16 mouse cellular contexts compared by ENCODE assay signal in the genomic region with DNA sequence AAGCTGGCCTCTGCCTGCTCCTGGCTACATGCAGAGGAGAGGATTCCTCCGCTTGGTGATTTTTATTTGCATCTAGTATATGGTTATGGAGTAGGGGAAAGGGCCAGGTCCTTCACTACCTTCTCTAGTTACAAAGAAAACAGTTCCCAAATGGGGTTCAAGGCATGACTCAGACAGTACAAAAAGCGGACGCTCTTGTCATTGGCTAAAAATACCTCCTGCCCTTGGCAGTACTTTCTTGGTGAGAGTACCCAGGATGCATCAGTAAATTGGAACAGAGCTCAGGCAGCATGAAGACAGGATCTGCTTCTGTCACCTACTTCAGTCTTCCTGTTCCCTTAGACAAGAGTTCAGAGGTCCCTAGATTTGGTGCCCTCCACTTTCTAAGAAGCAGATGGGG. TPM values are rescaled to one million over a fixed set of nuclear protein-coding genes. Genes with fewer than 3 reads are reported as not detected.
A peak's percentile ranks its signal among the peaks of the same experiment; 100 is the strongest.
DNase-seq lines count a peak whose midpoint lies in the region; ATAC-seq lines count a peak whose summit lies in the region.
"Had no signal": no experiment of that assay in that cellular context is flagged by ENCODE, and none has a peak within 500 bp of the region (broad histone marks: within the 10 kb centered on the region; RNA-seq: fewer than 3 reads in every experiment).

No protein-coding gene starts in this region.

- no peak overlapping the region for H3K4me2 ChIP-seq in heart, embryonic 15.5 days
- H3K4me2 ChIP-seq in forebrain, embryonic 14.5 days (ENCODE audit: low read length) = no peak overlapping the region
- H3K4me2 ChIP-seq in midbrain, embryonic 16.5 days (ENCODE audit: low read length) = no peak overlapping the region

- peak; percentile 62 for ATAC-seq in heart, embryonic 15.5 days (replicated peaks; ENCODE audit: insufficient number of reproducible peaks, insufficient read depth, low FRiP score, low read depth)
- ATAC-seq in forebrain, embryonic 14.5 days = no peak
- ATAC-seq in midbrain, embryonic 16.5 days = no peak

- H3K36me3 ChIP-seq in heart, embryonic 15.5 days = no peaks in the 10 kb centered on the region
- no peaks in the 10 kb centered on the region for H3K36me3 ChIP-seq in forebrain, embryonic 14.5 days (ENCODE audit: control insufficient read depth, insufficient read depth, low read length)
- no peaks in the 10 kb centered on the region for H3K36me3 ChIP-seq in midbrain, embryonic 16.5 days (ENCODE audit: control insufficient read depth, insufficient read depth, low read length)
- H3K36me3 ChIP-seq: embryonic facial prominence, embryonic 10.5 days; limb, embryonic 10.5 days had no signal

- intact Hi-C loops in gastrocnemius, postnatal 36 days (cut with DNase I) = loop anchor here (10.0 kb wide), 1 partner anchor 225 kb away; a partner anchor contains a TSS

- WGBS in heart, embryonic 15.5 days = 24% methylated on average over 3 of the region's 3 CpGs
- WGBS in forebrain, embryonic 14.5 days = 74% methylated on average over 3 of the region's 3 CpGs
- 84% methylated on average over 3 of the region's 3 CpGs for WGBS in midbrain, embryonic 16.5 days

- H3K27me3 ChIP-seq in heart, embryonic 15.5 days = peaks cover 3% of the 10 kb centered on the region; the same call in 1 of the 2 replicates
- 0 out of 2 replicates have a peak, but pooled peaks cover 3% of the 10 kb centered on the region for H3K27me3 ChIP-seq in forebrain, embryonic 14.5 days (replicated peaks; ENCODE audit: control insufficient read depth, insufficient read depth, low read length)
- H3K27me3 ChIP-seq in midbrain, embryonic 16.5 days (ENCODE audit: control insufficient read depth, insufficient read depth, low read depth, low read length) = no peaks in the 10 kb centered on the region

- peak overlapping the region; percentile 81 for H3K27ac ChIP-seq in heart, embryonic 15.5 days
- no peak overlapping the region for H3K27ac ChIP-seq in forebrain, embryonic 14.5 days (ENCODE audit: low read depth, low read length)
- H3K27ac ChIP-seq in midbrain, embryonic 16.5 days (ENCODE audit: low read length) = no peak overlapping the region
- H3K27ac ChIP-seq: embryonic facial prominence, embryonic 10.5 days; limb, embryonic 10.5 days had no signal

- no peaks in the 10 kb centered on the region for H3K9me3 ChIP-seq in heart, embryonic 15.5 days (replicated peaks)
- H3K9me3 ChIP-seq in forebrain, embryonic 14.5 days (replicated peaks; ENCODE audit: control insufficient read depth, low read length) = no peaks in the 10 kb centered on the region
- H3K9me3 ChIP-seq in midbrain, embryonic 16.5 days (replicated peaks; ENCODE audit: control insufficient read depth, low read length, poor library complexity, severe bottlenecking) = no peaks in the 10 kb centered on the region
- H3K9me3 ChIP-seq: embryonic facial prominence, embryonic 10.5 days; limb, embryonic 10.5 days had no signal

- no peak overlapping the region for H3K4me3 ChIP-seq in heart, embryonic 15.5 days
- no peak overlapping the region for H3K4me3 ChIP-seq in forebrain, embryonic 14.5 days (ENCODE audit: low read depth, low read length)
- H3K4me3 ChIP-seq in midbrain, embryonic 16.5 days (ENCODE audit: low read depth, low read length) = no peak overlapping the region
- H3K4me3 ChIP-seq: embryonic facial prominence, embryonic 10.5 days; limb, embryonic 10.5 days had no signal

- H3K9ac ChIP-seq in heart, embryonic 15.5 days = no peak overlapping the region
- no peak overlapping the region for H3K9ac ChIP-seq in forebrain, embryonic 14.5 days (ENCODE audit: low read length)
- H3K9ac ChIP-seq in midbrain, embryonic 16.5 days (ENCODE audit: low read depth, low read length) = no peak overlapping the region

- H3K4me1 ChIP-seq in heart, embryonic 15.5 days (replicated peaks) = peaks cover 14% of the 10 kb centered on the region
- no peaks in the 10 kb centered on the region for H3K4me1 ChIP-seq in forebrain, embryonic 14.5 days (ENCODE audit: control insufficient read depth, insufficient read depth, low read length)
- no peaks in the 10 kb centered on the region for H3K4me1 ChIP-seq in midbrain, embryonic 16.5 days (ENCODE audit: control insufficient read depth, insufficient read depth, low read length)

- DNase-seq in gastrocnemius, postnatal 25 days = peak; percentile 41
- DNase-seq in gastrocnemius, postnatal 36 days = no peak
- DNase-seq in right cerebral cortex, postnatal 36 days (ENCODE audit: low spot score in 2 of 2) = peak; percentile 13 to 56
- DNase-seq in right cerebral cortex, postnatal 10 days (ENCODE audit: low spot score in 2 of 2) = no peak
- DNase-seq in T-cell, adult 2 months (ENCODE audit: low spot score) = no peak
- no peak for DNase-seq in forebrain, embryonic 14.5 days (ENCODE audit: low spot score)
- DNase-seq: cerebellum, adult 2 months; kidney, postnatal 4 days had no signal

RNA-seq across cellular contexts. Expression of a gene that starts 2.6 kb away (rescaled TPM):
- 100 to 1,000 TPM; 101 to 105 TPM for total RNA-seq in gastrocnemius, postnatal 25 days (2021)
- total RNA-seq in gastrocnemius, postnatal 36 days (2021) = 10 to 100 TPM; 58.7 to 84.0 TPM
- 0.25 and 0.38 TPM in 2 replicates for polyA plus RNA-seq in heart, embryonic 15.5 days (2015; fragmentation: Nextera tagmentation; extraction: Ambion mirVana)
- polyA plus RNA-seq in forebrain, embryonic 14.5 days (2014; fragmentation: Nextera tagmentation; extraction: Ambion mirVana) = not detected in 2 replicates
- not detected in 2 replicates for polyA plus RNA-seq in midbrain, embryonic 16.5 days (2015; fragmentation: Nextera tagmentation; extraction: Ambion mirVana)
- total RNA-seq: megakaryocyte-erythroid progenitor cell, adult 5-6 weeks had no signal
- polyA plus RNA-seq: cerebellum, adult 2 months; forebrain, embryonic 11.5 days; intestine, embryonic 14.5 days had no signal

RNA-seq across cellular contexts. Expression of a gene that starts 6.9 kb away (rescaled TPM):
- 10 to 100 TPM; 49.3 to 51.3 TPM for total RNA-seq in gastrocnemius, postnatal 25 days (2021)
- 10 to 100 TPM; 39.6 to 55.9 TPM for total RNA-seq in gastrocnemius, postnatal 36 days (2021)
- polyA plus RNA-seq in heart, embryonic 15.5 days (2015; fragmentation: Nextera tagmentation; extraction: Ambion mirVana) = 76.6 TPM in 2 replicates
- polyA plus RNA-seq in forebrain, embryonic 14.5 days (2014; fragmentation: Nextera tagmentation; extraction: Ambion mirVana) = 70.2 and 90.7 TPM in 2 replicates
- polyA plus RNA-seq in midbrain, embryonic 16.5 days (2015; fragmentation: Nextera tagmentation; extraction: Ambion mirVana) = 69.8 and 75.2 TPM in 2 replicates

RNA-seq across cellular contexts. Expression of a gene that starts 18.8 kb away (rescaled TPM):
- 1 to 10 TPM; 7.7 to 8.4 TPM for total RNA-seq in gastrocnemius, postnatal 25 days (2021)
- 10 to 100 TPM in 1 of 2 experiments, 1 to 10 TPM in 1; 7.6 to 19.2 TPM for total RNA-seq in gastrocnemius, postnatal 36 days (2021)
- polyA plus RNA-seq in heart, embryonic 15.5 days (2015; fragmentation: Nextera tagmentation; extraction: Ambion mirVana) = 8.6 and 11.5 TPM in 2 replicates
- polyA plus RNA-seq in forebrain, embryonic 14.5 days (2014; fragmentation: Nextera tagmentation; extraction: Ambion mirVana) = 3.4 and 4.0 TPM in 2 replicates
- 0.73 and 0.91 TPM in 2 replicates for polyA plus RNA-seq in midbrain, embryonic 16.5 days (2015; fragmentation: Nextera tagmentation; extraction: Ambion mirVana)

RNA-seq across cellular contexts. Expression of a gene that starts 21.2 kb away (rescaled TPM):
- total RNA-seq in gastrocnemius, postnatal 25 days (2021) = 1 to 10 TPM; 4.2 to 8.1 TPM
- total RNA-seq in gastrocnemius, postnatal 36 days (2021) = 1 to 10 TPM; 2.6 to 3.5 TPM
- 128 and 145 TPM in 2 replicates for polyA plus RNA-seq in heart, embryonic 15.5 days (2015; fragmentation: Nextera tagmentation; extraction: Ambion mirVana)
- polyA plus RNA-seq in forebrain, embryonic 14.5 days (2014; fragmentation: Nextera tagmentation; extraction: Ambion mirVana) = 21.8 and 23.7 TPM in 2 replicates
- polyA plus RNA-seq in midbrain, embryonic 16.5 days (2015; fragmentation: Nextera tagmentation; extraction: Ambion mirVana) = 22.9 and 23.4 TPM in 2 replicates

RNA-seq across cellular contexts. Expression of a gene that starts 44.6 kb away (rescaled TPM):
- total RNA-seq in gastrocnemius, postnatal 25 days (2021) = 10 to 100 TPM; 46.7 to 59.3 TPM
- total RNA-seq in gastrocnemius, postnatal 36 days (2021) = 10 to 100 TPM; 44.8 to 46.5 TPM
- polyA plus RNA-seq in heart, embryonic 15.5 days (2015; fragmentation: Nextera tagmentation; extraction: Ambion mirVana) = 45.2 and 53.2 TPM in 2 replicates
- 32.1 and 32.7 TPM in 2 replicates for polyA plus RNA-seq in forebrain, embryonic 14.5 days (2014; fragmentation: Nextera tagmentation; extraction: Ambion mirVana)
- polyA plus RNA-seq in midbrain, embryonic 16.5 days (2015; fragmentation: Nextera tagmentation; extraction: Ambion mirVana) = 28.3 and 29.0 TPM in 2 replicates
- total RNA-seq: hematopoietic stem cell, adult 5-6 weeks; megakaryocyte-erythroid progenitor cell, adult 5-6 weeks had no signal

Comparison
In these comparisons a context has a peak if more than half of its experiments do, and no peak if none do; other contexts are left out.
1. DNase-seq: peak in gastrocnemius, postnatal 25 days (single experiment) and right cerebral cortex, postnatal 36 days (2 of 2); none in gastrocnemius, postnatal 36 days (0 of 2), right cerebral cortex, postnatal 10 days (0 of 2), T-cell, adult 2 months (single experiment) and forebrain, embryonic 14.5 days (single experiment).